Mouse (Mus musculus) frontal cortex, postnatal 14 days (tissue): ENCODE measurements around the gene Ntsr2.

Source experiments
- DNase-seq, 2 experiments: peaks; one replicate each; pipeline ENCODE4 v3.0.0; 2022; ENCODE audit warnings: low spot score in 2 of 2

The Ntsr2 gene

DNA sequence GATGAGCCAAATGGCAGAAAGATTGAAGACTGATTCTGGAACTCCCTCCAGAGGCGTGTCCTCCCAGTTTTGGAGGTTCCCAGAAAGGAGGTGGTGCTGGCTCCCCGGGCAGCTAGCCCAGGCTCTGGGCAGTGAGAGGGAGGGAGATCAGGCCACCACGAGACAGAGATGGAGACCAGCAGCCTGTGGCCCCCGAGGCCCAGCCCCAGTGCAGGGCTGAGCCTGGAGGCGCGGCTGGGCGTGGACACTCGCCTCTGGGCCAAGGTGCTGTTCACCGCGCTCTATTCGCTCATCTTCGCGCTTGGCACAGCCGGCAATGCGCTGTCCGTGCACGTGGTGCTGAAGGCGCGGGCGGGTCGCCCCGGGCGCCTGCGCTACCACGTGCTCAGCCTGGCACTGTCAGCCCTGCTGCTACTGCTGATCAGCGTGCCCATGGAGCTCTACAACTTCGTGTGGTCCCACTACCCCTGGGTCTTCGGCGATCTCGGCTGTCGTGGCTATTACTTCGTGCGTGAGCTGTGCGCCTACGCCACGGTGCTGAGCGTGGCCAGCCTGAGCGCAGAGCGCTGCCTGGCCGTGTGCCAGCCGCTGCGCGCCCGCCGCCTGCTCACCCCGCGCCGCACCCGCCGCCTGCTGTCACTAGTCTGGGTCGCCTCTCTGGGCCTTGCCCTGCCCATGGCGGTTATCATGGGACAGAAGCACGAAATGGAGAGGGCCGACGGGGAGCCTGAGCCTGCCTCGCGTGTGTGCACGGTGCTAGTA lies at the start of gene Ntsr2:
Ntsr2 (plus strand) TSS at position 51 of the 762 bp plus-strand sequence.
- DNase-seq = peak; percentile 49 to 50

- DNase-seq = no peak
These were observed 47.6 kb upstream of the Ntsr2 start for GRCm38 (mm10) chr12:16605624-16606023.

DNA sequence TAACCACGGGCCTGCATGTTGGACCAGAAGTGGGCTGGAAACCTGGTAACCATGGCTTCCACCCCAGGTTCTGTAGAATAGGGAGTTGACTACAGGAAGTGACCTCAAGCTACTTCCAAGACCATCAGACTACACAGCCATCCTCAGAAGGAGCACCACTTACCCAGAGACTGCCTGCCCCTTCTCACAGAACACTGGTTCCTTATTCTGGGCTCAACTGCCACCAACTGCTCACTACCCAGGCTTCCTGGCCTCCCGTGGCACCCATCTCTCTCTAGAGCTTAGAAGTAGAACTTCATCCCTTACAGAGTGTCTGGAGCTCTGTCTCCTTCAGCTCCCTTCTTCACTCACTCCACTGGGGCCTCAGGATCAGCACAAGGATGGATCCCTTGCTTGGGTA lies 42.2 kb upstream of the Ntsr2 start, which contains the start of gene Lpin1:
Lpin1 (minus strand) TSS at position 31 of the 400 bp plus-strand sequence.
- no peak for DNase-seq

DNA sequence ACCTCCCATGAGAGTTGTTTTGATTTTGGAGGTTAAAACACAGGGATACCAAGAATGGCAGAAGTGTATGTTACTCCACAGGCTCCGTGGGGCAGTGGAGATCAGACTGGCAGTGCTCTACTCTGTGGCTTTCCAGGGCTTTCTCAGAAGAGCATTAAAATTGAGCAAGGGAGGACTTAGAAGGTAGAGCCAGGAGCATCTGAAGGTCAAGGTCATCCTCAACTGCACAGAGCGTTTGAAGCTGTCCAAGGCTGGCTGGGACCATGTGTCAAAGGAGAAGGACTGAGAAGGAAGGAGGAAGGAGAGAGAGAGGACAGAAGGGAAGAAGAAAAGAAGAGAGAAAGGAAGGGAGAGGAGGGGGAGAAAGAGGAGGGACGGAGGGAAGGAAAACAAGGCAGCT lies 38.6 kb upstream of the Ntsr2 start:
- no peak for DNase-seq

GRCm38 (mm10) chr12:16615738-16616137 lies 37.4 kb upstream of the Ntsr2 start:
- no peak for DNase-seq

DNA sequence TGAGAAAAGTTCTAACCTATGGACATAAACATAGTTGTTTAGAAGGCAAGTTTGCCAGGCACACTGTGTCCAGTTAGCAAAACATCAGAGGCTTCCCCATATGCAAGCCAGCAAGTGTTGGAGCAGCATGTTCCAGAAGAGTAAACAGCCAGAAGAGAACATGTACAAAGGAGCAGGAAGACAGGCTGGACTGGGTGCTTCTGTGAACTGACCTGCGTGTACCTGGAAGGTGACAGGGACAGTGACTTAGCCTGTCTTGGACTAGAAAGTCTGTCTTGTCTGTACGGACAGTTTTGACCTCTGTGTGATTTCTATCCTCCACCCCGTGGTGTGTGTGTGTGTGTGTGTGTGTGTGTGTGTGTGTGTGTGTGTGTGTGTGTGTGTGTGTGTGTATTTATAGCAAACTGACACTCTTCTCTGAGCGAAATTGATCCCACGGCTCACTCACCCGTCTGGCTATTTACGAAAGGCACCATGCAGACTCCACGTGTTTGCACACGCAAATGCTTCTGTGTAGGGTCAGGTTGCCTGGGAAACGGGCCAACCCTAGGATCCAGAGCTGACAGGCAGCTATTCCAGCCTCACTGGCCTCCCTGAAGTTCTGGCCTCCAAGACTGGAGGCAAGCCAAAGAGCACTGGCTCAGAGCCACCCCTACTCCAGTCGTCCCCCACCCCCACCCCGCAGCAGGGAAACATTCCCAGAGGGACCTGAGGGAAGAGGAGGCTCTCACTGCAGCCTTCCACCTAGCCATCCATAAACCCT lies 34.5 kb upstream of the Ntsr2 start:
- peak; percentile 37 to 60 for DNase-seq

GRCm38 (mm10) chr12:16619453-16619852 lies 33.7 kb upstream of the Ntsr2 start:
- DNase-seq = no peak

GRCm38 (mm10) chr12:16620230-16620629 lies 33.0 kb upstream of the Ntsr2 start:
- no peak for DNase-seq

- DNase-seq = no peak
These were observed 22.9 kb upstream of the Ntsr2 start for GRCm38 (mm10) chr12:16630152-16630865.

GRCm38 (mm10) chr12:16630866-16631185 lies 22.4 kb upstream of the Ntsr2 start:
- DNase-seq = no peak

- no peak for DNase-seq
These were observed 21.8 kb upstream of the Ntsr2 start for GRCm38 (mm10) chr12:16631423-16631822.

- DNase-seq = no peak
These were observed 19.9 kb upstream of the Ntsr2 start for GRCm38 (mm10) chr12:16633235-16633634.

GRCm38 (mm10) chr12:16634075-16634813 lies 18.9 kb upstream of the Ntsr2 start:
- peak in 1 of 2 experiments; percentile 38 for DNase-seq

GRCm38 (mm10) chr12:16635816-16636215 lies 17.4 kb upstream of the Ntsr2 start:
- DNase-seq = no peak

DNA sequence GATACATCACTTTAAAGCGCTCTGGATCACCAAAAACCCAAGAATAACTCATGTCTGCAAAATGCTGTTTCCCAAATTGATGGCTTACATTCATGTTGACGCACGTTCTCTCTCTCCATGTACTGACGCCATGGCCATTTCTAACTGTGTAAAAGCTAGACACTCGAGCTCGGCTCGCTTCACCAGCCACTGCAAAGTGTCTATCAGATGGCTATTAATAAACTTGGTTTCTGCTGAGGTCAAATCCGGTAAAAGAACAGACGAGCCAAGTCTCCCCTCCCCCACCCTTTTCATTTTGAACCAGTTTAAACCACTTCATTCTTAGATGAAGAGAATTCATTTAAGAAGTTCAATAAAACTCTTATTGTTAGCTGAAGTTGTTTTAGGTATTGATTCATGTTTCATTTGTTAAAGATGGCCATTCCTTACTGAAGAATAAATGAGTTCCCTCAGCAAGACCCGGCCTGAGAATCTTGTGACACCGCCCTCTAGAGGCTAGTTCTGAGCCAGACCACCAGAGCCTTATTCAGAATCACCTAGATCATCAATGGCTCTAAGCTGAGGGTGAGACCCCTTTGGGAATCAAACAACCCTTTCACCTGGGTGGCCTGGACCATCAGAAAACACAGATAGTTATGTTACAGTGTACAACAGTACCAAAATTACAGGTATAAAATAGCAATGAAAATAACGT lies 14.0 kb upstream of the Ntsr2 start:
- DNase-seq = no peak

GRCm38 (mm10) chr12:16640075-16640474 lies 13.1 kb upstream of the Ntsr2 start:
- no peak for DNase-seq

DNA sequence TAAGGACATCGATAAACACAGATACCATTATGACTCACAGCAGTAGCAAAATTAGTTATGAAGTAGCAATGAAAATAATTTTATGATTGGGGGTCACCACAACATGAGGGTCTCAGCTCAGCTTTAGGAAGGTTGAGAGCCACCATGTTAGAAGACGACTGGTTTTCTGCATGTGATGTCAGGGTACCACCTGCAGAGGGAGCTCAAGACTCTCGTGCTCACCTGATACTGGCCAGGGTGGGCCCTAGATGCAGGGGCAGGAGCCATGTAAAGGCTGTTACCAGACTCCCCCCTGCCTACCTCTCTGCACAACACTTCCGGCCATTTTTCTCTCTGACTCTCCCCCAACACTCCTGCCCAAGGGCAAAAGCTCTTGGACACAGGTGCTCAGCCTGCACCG lies 11.2 kb upstream of the Ntsr2 start:
- no peak for DNase-seq

GRCm38 (mm10) chr12:16643508-16644345 lies 9.5 kb upstream of the Ntsr2 start:
- DNase-seq = peak; percentile 35 to 45

- no peak for DNase-seq
These were observed 8.5 kb upstream of the Ntsr2 start for GRCm38 (mm10) chr12:16644698-16645097.

DNA sequence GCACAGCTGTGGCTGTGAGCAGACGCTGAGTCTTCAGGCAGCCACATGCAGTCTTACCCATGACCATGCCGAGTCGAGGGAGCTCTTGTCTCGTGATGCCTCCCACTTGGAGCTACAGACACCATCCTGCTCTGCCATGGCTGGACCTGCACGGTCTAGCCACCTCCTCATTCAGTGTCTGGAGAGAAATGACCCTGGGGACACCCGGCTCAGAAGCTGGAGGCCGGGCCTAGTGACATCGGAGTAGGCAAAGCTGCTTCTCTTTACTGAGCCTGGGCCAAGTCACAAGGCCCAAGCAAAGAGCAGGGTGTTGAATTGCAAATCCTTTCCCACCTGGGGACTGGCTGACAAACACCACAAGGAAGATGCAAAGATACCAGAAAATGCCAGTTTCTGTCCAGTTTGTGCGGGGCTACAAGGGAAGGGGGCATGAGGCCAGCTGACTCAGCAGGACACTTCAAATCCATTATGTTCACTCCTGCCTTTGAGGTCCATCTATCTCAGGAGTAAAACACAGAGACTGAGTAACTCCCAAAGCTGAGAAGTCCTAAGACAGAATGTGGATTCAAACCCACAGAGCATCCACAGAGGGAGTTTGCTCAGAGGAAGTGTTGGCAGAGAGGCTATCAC lies 6.3 kb upstream of the Ntsr2 start:
- no peak for DNase-seq
